Mouse (Mus musculus) olfactory bulb, adult 2 months (tissue): ENCODE data around the gene Tcf7l1. TPM values are rescaled to one million over a fixed set of nuclear protein-coding genes. Genes with fewer than 3 reads are reported as not detected.

Experiments used
- H3K27ac ChIP-seq: fragments of 200-500 bp; 2 replicates; pipeline ENCODE4 v1.5.1; 2012; ENCODE audit warnings: low read depth, low read length; ENCODE audit not compliant: insufficient read depth
- H3K4me1 ChIP-seq: fragments of 200-500 bp; 2 replicates; pipeline ENCODE4 v1.6.1; 2012; ENCODE audit warnings: low read length; ENCODE audit not compliant: control insufficient read depth, insufficient read depth
- H3K4me3 ChIP-seq: fragments of 200-500 bp; 2 replicates; pipeline ENCODE4 v1.5.1; 2012; ENCODE audit warnings: mild to moderate bottlenecking, low read depth, low read length, moderate library complexity; ENCODE audit not compliant: insufficient read depth
- CTCF ChIP-seq: fragments of 200-500 bp; IDR thresholded peaks from 2 replicates; pipeline ENCODE4 v1.5.1; 2012; ENCODE audit warnings: low read depth, mild to moderate bottlenecking, low read length, moderate library complexity; ENCODE audit not compliant: insufficient read depth
- POLR2A ChIP-seq: fragments of 200-500 bp; IDR thresholded peaks from 2 replicates; pipeline ENCODE4 v1.6.1; 2012; ENCODE audit warnings: mild to moderate bottlenecking, low read depth, low read length, moderate library complexity; ENCODE audit not compliant: insufficient read depth
- WGBS: fragments of 180-500 bp; shearing (Covaris S2); methylation state at CpG from one replicate; pipeline ENCODE4 v1.1.7; 2018; 5-methylcytosine and 5-hydroxymethylcytosine counted together
- polyA plus RNA-seq: library from polyadenylated mRNA; stranded (reverse); fragments of >200 nt; gene quantifications from 2 replicates; pipeline ENCODE4 v1.2.4, GENCODE M21; 2012; ENCODE audit warnings: low replicate concordance; ENCODE audit not compliant: missing spikeins, insufficient read depth, insufficient read length

The Tcf7l1 gene
- polyA plus RNA-seq, 1 experiment = not detected

DNA sequence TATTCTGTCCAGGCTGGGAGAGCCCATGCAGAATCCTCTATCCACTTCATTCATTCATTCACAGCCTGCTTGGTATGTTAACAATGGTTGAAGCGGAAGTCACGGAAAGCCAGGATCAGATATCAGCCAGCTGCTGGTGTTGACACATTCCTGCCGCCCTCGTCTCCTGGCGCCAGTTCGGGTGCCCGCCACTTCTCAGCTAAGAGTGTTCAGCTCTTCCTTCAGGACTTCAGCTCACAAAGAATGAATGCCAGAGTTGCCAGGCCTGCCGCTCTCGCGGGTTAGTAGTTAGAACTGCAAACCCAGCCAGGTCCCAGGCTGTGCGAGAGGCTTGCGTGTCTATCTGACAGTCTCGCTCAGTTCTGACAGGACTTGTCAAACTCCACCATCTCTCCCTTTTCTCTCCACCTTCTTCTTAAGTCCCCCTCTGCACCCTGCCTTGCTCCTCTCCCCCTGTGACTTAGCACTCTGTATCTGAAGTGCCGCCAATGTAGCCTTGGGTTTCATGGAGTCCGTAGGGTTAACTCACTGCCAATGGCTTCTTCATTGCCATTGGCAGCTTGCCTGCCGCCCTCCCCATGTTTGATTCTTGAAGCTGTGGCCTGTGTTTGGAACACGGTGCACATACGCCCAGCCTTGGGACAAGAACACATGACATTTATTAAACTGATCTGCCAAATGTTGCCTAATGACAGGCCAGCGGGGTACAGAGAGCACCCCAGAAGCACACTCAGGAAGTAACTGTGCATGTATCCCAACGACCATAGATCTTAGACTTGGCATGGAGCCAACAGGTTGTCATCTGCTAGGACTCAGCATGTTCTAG is 48.2 kb downstream of the Tcf7l1 start:
- no peak overlapping the region for H3K4me3 ChIP-seq
- WGBS = 49% methylated on average over 20 of the region's 20 CpGs
- TF ChIP-seq POLR2A (no peak), CTCF (no peak)
- H3K27ac ChIP-seq = no peak overlapping the region
- peaks cover 7% of the 10 kb centered on the region for H3K4me1 ChIP-seq

DNA sequence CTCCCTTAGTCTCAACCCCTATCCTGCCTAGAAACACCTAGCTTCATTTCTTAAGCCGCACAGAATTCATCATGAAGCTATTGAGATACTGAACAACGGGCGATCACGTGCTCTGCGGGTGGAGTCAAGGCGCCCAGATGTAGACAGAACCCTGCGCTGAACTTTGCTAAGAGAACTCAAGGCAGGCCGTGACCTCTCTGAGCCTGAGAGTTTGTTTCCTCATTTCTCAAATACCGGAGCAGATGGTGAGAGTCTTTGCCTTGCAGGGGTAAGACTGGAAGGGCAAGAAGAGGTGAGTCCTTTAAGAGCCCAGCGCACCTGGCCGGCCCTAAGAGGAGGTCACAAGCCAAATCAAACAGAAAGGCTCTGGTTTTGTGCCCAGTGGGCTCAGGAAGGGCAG is 52.2 kb downstream of the Tcf7l1 start:
- TF ChIP-seq POLR2A = no peak
- no peak for TF ChIP-seq CTCF
- Histone ChIP-seq H3K4me3 (no peak overlapping the region), H3K4me1 (peaks cover 7% of the 10 kb centered on the region), H3K27ac (no peak overlapping the region)
- WGBS = 96% methylated on average over 11 of the region's 11 CpGs

DNA sequence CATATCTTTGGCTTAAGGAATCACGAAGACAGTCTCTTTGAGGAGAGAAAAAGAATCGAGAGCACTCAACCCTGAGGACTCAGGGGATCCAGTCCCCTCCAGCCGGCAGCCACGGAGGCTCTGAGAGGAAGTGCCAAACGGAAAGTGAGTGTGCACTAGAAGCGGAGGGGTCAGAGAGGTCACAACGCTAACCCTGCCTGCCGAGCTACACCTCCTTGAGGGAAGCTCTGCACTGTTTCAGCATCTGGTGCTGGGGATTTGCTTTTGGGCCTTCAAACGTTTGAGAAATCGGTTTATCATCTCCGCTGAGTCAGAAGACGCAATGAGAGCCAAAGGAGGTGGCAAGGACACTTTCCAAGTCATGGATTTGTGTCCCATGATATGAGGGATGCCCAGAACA is 53.8 kb downstream of the Tcf7l1 start:
- TF ChIP-seq CTCF = no peak
- TF ChIP-seq POLR2A = no peak
- Histone ChIP-seq H3K4me1 (peaks cover 3% of the 10 kb centered on the region; the same call in 1 of the 2 replicates), H3K4me3 (no peak overlapping the region), H3K27ac (no peak overlapping the region)
- 72% methylated on average over 12 of the region's 12 CpGs for WGBS

DNA sequence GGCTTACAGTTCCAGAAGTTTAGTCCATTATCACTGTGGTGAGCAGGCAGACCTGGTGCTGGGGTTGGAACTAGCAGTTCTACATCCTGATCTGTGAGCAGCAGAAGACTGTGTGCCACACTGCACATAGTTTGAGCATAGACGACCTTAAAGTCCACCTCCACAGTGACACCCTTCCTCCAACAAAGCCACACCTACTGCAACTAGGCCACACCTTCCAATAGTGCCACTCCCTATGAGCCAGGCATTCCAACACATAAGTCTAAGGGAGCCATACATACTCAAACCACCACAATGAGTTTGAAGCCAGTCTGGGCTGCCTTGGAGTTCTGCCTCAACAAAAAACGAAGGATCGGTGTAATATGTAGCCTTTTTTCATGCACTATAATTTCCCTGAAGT is 55.7 kb downstream of the Tcf7l1 start:
- 97% methylated on average over 3 of the region's 3 CpGs for WGBS
- Histone ChIP-seq H3K4me1 (peaks cover 7% of the 10 kb centered on the region; the same call in 1 of the 2 replicates), H3K4me3 (no peak overlapping the region), H3K27ac (no peak overlapping the region)
- no peak for TF ChIP-seq POLR2A
- no peak for TF ChIP-seq CTCF

DNA sequence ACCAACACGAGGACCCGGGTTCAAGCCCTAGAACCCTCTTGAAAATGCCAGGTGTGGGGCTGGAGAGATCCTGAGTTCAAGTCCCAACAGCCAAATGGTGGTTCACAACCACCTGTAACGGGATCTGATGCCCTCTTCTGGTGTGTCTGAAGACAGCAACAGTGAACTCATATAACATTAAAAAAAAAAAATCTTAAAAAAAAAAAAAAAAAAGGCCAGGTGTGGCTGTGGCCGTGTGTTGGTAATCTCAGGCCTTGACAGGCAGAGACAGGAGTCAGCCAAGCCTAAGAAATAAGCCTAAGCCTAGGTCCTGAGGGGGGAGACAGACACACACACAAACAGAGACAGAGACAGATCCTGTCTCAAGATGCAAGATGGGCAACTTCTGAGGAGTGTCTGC is 56.9 kb downstream of the Tcf7l1 start:
- TF ChIP-seq POLR2A = no peak
- TF ChIP-seq CTCF = no peak
- Histone ChIP-seq H3K4me3 (no peak overlapping the region), H3K27ac (no peak overlapping the region), H3K4me1 (peaks cover 7% of the 10 kb centered on the region; the same call in 1 of the 2 replicates)
- WGBS = 85% methylated on average over 4 of the region's 4 CpGs

DNA sequence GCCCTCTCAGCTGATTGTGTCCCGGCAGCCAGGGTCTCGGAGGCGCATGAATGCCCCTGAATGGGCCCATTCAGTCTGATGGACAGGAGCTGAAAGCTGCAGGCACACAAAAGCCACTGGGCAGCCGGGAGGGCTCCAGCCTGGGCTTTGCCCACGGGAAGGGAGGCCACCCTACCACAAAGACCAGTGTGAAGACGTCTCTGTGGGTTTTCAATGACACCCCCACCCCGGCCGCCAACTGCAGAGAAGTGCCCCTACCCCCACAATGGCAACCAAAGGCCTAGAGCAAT is 58.5 kb downstream of the Tcf7l1 start:
- H3K4me1 ChIP-seq = peaks cover 7% of the 10 kb centered on the region; the same call in 1 of the 2 replicates
- H3K27ac ChIP-seq = no peak overlapping the region
- WGBS = 64% methylated on average over 8 of the region's 8 CpGs
- TF ChIP-seq CTCF = no peak
- TF ChIP-seq POLR2A = no peak
- H3K4me3 ChIP-seq = no peak overlapping the region

DNA sequence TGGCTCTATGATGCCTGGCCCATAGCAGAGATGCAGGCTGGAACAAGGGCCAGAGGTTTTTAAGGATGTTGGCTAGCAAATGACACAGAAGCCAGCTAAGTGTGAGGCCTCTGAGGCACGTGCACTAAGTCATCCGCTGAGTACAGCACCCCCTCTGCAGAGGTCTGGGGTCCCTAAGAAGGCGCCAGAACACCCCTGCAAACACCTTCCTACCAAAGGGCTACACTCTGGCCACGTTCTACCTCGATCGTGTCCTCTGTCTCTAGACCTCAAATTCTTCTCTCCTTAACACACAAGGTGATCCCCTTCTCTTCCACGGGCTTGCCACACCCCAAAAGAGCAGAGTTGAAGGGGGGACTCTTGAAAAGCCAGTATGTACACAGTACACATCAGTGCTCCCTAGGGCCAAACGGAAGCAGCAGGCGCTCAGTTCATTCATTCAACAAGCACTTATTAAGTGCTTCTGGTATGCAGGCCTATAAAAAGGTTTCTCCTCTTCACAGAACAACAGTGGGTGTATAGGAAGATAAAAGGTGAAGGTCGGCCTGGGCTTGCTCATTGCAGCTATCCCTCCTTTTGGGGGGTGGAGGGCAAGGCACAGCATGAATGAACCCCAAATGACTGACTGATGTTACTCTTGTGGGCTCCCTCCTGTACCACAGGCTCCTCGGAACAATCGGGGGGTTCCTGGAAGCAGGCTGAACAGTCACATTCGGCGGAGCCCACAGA is 59.1 kb downstream of the Tcf7l1 start:
- H3K4me1 ChIP-seq = peaks cover 7% of the 10 kb centered on the region; the same call in 1 of the 2 replicates
- H3K27ac ChIP-seq = no peak overlapping the region
- TF ChIP-seq POLR2A = no peak
- no peak for TF ChIP-seq CTCF
- WGBS = 69% methylated on average over 14 of the region's 14 CpGs
- H3K4me3 ChIP-seq = no peak overlapping the region

DNA sequence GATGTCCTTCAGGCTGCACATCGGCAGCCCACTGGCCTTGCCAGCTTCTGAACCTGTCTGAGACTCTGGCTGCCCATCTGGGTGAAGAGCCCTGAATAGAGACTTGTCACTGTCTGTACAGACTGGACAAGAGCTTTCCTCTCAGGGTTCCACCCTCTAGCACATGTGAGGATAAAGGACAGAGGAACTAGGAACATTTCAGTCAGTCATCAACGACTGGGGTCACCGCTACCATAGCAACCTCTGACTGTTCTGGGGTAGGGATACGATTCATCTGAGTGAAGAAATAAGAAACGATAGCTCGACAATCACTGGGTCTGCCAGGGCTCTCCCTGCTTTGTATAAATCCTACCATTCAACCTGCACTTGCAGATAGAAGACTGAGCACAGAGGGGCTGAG is 61.2 kb downstream of the Tcf7l1 start:
- TF ChIP-seq POLR2A (no peak), CTCF (no peak)
- peaks cover 12% of the 10 kb centered on the region; the same call in 1 of the 2 replicates for H3K4me1 ChIP-seq
- H3K27ac ChIP-seq = no peak overlapping the region
- H3K4me3 ChIP-seq = no peak overlapping the region
- whole genome bisulfite sequencing = 52% methylated on average over 6 of the region's 6 CpGs

DNA sequence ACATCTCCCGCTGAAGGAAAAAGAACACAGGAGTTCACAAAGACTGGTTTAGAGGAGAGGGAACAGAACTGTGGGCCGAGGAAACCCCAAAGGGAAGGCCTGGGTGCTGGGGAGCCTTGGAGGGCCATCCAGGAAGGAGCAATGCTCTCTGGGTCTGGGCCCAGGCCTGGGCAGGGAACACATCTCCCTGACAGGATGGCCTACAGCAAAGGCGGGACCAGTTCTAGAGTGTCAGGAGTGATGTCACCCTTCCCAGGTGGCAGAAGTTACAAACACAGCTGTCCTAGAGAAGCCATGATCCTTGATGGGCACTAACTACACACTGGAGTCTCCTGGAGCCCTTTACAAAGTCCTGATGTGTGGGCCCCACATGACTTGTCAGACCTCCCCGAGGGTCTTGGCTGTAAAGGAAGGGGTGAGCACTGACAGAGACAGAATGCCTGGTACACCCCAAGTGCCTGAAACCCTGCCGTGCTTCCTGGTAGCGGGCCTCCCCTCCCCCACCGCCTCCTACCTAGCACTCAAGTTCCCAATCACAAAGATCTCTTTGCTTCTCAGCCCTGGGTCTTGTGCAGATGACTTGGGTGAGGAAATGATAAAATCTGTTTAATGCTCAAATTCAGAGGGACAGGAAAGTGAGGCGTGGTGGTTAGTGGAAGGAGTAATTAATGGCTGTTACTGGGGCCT is 64.4 kb downstream of the Tcf7l1 start:
- Histone ChIP-seq H3K4me3 (no peak overlapping the region), H3K27ac (no peak overlapping the region), H3K4me1 (peaks cover 6% of the 10 kb centered on the region; the same call in 1 of the 2 replicates)
- TF ChIP-seq POLR2A = no peak
- no peak for TF ChIP-seq CTCF
- 74% methylated on average over 8 of the region's 8 CpGs for WGBS
